Mouse (Mus musculus) frontal cortex, postnatal 14 days (tissue): ENCODE results near the gene Apba2.

Experiments
- DNase-seq, 2 experiments: peaks; one replicate each; pipeline ENCODE4 v3.0.0; 2022; ENCODE audit warnings: low spot score in 2 of 2

Apba2 gene

DNA sequence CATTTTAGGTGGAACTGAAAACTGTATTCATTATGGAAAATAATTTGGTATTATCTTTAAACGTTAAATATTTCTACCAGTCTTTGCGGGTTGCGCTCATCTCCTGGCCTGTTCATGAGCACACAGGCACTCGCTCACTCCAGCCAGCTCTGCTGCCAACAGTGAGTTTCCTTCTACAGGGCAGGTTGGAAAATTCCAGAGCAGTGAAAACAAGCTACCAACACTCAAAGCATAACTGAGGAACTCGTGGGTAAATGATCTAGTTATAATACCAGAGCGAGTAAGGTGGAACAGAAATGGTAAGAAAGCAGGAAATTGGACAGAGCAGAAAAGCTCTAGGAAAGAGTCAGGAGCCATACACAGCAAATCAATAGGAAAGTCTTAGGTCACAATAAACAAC lies 294.0 kb downstream of the Apba2 start:
- no peak for DNase-seq
